Mouse (Mus musculus): ENCODE results near the gene Kif26b.

Gene Kif26b

GRCm38 (mm10) chr1:178769988-178770387 lies 241.1 kb downstream of the Kif26b start:
- DNase-seq (ENCODE audit: low spot score in 2 of 2), result no peak

- no peak for DNase-seq (ENCODE audit: low spot score in 2 of 2)
These were observed 241.9 kb downstream of the Kif26b start for GRCm38 (mm10) chr1:178770626-178771362.

- DNase-seq (ENCODE audit: low spot score in 2 of 2), result no peak
These were observed 250.8 kb downstream of the Kif26b start for GRCm38 (mm10) chr1:178779742-178780141.

GRCm38 (mm10) chr1:178784043-178784442 lies 255.1 kb downstream of the Kif26b start:
- no peak for DNase-seq (ENCODE audit: low spot score in 2 of 2)

GRCm38 (mm10) chr1:178791266-178791665 lies 262.3 kb downstream of the Kif26b start:
- no peak for DNase-seq (ENCODE audit: low spot score in 2 of 2)

GRCm38 (mm10) chr1:178792726-178793125 lies 263.8 kb downstream of the Kif26b start:
- DNase-seq (ENCODE audit: low spot score in 2 of 2), result no peak

- DNase-seq (ENCODE audit: low spot score in 2 of 2), result no peak
These were observed 265.9 kb downstream of the Kif26b start for GRCm38 (mm10) chr1:178794866-178795265.

- no peak for DNase-seq (ENCODE audit: low spot score in 2 of 2)
These were observed 268.5 kb downstream of the Kif26b start for GRCm38 (mm10) chr1:178797388-178797787.

- DNase-seq (ENCODE audit: low spot score in 2 of 2), result peak; percentile 4 to 9
These were observed 269.4 kb downstream of the Kif26b start for GRCm38 (mm10) chr1:178798333-178798732.

GRCm38 (mm10) chr1:178798886-178799285 lies 270.0 kb downstream of the Kif26b start:
- DNase-seq (ENCODE audit: low spot score in 2 of 2), result no peak

- DNase-seq (ENCODE audit: low spot score in 2 of 2), result no peak
These were observed 271.1 kb downstream of the Kif26b start for GRCm38 (mm10) chr1:178799836-178800552.

- DNase-seq (ENCODE audit: low spot score in 2 of 2), result no peak
These were observed 274.2 kb downstream of the Kif26b start for GRCm38 (mm10) chr1:178803155-178803554.

GRCm38 (mm10) chr1:178817476-178817875 lies 288.6 kb downstream of the Kif26b start:
- no peak for DNase-seq (ENCODE audit: low spot score in 2 of 2)

- DNase-seq (ENCODE audit: low spot score in 2 of 2), result no peak
These were observed 290.1 kb downstream of the Kif26b start for GRCm38 (mm10) chr1:178819060-178819459.

- no peak for DNase-seq (ENCODE audit: low spot score in 2 of 2)
These were observed 291.2 kb downstream of the Kif26b start for GRCm38 (mm10) chr1:178820079-178820478.

- DNase-seq (ENCODE audit: low spot score in 2 of 2), result no peak
These were observed 291.9 kb downstream of the Kif26b start for GRCm38 (mm10) chr1:178820556-178821435.

GRCm38 (mm10) chr1:178824871-178825270 lies 295.9 kb downstream of the Kif26b start:
- DNase-seq (ENCODE audit: low spot score in 2 of 2), result no peak

GRCm38 (mm10) chr1:178827223-178827622 lies 298.3 kb downstream of the Kif26b start:
- no peak for DNase-seq (ENCODE audit: low spot score in 2 of 2)

- no peak for DNase-seq (ENCODE audit: low spot score in 2 of 2)
These were observed 300.5 kb downstream of the Kif26b start for GRCm38 (mm10) chr1:178829456-178829855.

- no peak for DNase-seq (ENCODE audit: low spot score in 2 of 2)
These were observed 303.6 kb downstream of the Kif26b start for GRCm38 (mm10) chr1:178832571-178832970.

- no peak for DNase-seq (ENCODE audit: low spot score in 2 of 2)
These were observed 306.9 kb downstream of the Kif26b start for GRCm38 (mm10) chr1:178835805-178836204.

GRCm38 (mm10) chr1:178836998-178837397 lies 308.1 kb downstream of the Kif26b start:
- DNase-seq (ENCODE audit: low spot score in 2 of 2), result no peak
